Mouse (Mus musculus) Patski (cell line): Measurements from ENCODE around the gene Ebf4. TPM values are rescaled to one million over a fixed set of nuclear protein-coding genes. Genes with fewer than 3 reads are reported as not detected.
"Not testable (repeated sequence)": the region's sequence is repeated elsewhere in the genome, so short reads cannot be mapped to it uniquely, and the experiment has no call there.

ENCODE experiments used
- ATAC-seq: fragments of 100-300 bp; one replicate; pipeline ENCODE4 v1.8.0; 2021
- CTCF ChIA-PET: fragments of 350-600 bp; sonication (Branson Sonifier 250); formaldehyde crosslinking; loops from one replicate; lab custom pipeline; 2022; ENCODE audit warnings: inconsistent platforms; lab: Charles Lee
- POLR2A ChIA-PET: fragments of 350-600 bp; sonication (Branson Sonifier 250); formaldehyde crosslinking; loops from one replicate; lab custom pipeline; 2022; ENCODE audit warnings: antibody characterized with exemption, inconsistent platforms; lab: Charles Lee
- DNase-seq: peaks from one replicate; pipeline ENCODE4 v3.0.0-alpha.2; 2011; ENCODE audit warnings: low read depth, low spot score
- H3K27me3 ChIP-seq: fragments of 371-371 bp; one replicate; pipeline ENCODE4 v1.5.1; 2021
- CTCF ChIP-seq: fragments of 100-300 bp; IDR thresholded peaks from one replicate; pipeline ENCODE4 v1.5.1; 2021
- in situ Hi-C: fragments of 300-500 bp; cut with MboI; formaldehyde crosslinking; loops from 3 replicates; pipeline ENCODE4 v1.11.1; 2018; ENCODE audit warnings: low pct_unique_long_range_greater_than_20kb, mixed read lengths
- polyA plus RNA-seq: library from polyadenylated mRNA; unstranded; gene quantifications from one replicate; pipeline ENCODE4 v1.2.3, GENCODE M21; 2021

Ebf4 gene
- polyA plus RNA-seq, 1 experiment from 2014 or later, result 18.9 TPM

DNA sequence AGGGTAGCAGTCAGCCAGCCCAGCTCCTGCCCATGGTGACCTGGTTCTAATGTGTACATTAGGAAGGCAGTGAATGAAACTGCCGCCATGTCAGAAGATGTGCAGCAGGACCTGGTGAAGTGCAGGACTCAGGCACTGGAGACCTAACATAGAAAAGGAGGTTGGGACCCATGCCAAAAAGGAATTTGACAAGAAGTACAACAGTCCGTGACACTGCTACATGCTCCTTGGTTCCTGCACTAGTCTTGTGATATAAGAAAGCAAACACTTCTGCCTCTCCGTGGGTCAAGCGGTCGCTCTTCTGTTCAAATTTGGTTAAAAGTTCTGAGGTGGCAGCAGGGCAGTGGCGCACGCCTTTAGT, 46.2 kb downstream of the Ebf4 start:
- ATAC-seq (no peak), DNase-seq (no peak)
- POLR2A ChIA-PET, result interaction anchor here (2.3 kb wide), 1 partner anchor 10 kb away, joined by 8 read pairs; no protein-coding TSS in a partner anchor
- H3K27me3 ChIP-seq, result no peaks in the 10 kb centered on the region
- TF ChIP-seq CTCF, result no peak
- in situ Hi-C loops, result no loop called here
- CTCF ChIA-PET, result no interaction called here

DNA sequence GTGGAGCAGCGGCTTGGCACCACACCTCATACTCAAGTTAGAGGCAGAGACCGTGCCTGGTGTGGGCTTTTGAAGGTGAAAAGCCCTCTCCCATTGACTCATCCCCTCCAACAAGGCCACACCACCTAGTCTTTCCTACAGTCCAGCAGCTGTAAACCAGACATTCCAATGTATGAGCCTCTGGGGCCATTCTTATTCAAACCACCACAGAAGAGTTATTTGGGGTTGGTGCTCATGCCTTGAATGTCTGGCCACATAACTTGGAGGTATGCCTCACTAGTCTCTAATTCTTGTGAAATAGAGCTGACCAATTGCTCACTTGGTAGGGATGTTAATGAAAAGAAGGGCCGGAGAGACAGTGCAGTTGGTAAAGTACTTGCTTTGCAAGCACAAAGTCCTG, 55.4 kb downstream of the Ebf4 start:
- TF ChIP-seq CTCF, result no peak
- ChIA-PET POLR2A (interaction anchor here (1.5 to 1.9 kb wide), 2 partner anchors 9 to 12 kb away, joined by 4 to 8 read pairs; no protein-coding TSS in a partner anchor), CTCF (no interaction called here)
- DNase-seq, result peak; percentile 24
- in situ Hi-C loops, result no loop called here
- H3K27me3 ChIP-seq, result no peaks in the 10 kb centered on the region
- peak; percentile 60 for ATAC-seq

DNA sequence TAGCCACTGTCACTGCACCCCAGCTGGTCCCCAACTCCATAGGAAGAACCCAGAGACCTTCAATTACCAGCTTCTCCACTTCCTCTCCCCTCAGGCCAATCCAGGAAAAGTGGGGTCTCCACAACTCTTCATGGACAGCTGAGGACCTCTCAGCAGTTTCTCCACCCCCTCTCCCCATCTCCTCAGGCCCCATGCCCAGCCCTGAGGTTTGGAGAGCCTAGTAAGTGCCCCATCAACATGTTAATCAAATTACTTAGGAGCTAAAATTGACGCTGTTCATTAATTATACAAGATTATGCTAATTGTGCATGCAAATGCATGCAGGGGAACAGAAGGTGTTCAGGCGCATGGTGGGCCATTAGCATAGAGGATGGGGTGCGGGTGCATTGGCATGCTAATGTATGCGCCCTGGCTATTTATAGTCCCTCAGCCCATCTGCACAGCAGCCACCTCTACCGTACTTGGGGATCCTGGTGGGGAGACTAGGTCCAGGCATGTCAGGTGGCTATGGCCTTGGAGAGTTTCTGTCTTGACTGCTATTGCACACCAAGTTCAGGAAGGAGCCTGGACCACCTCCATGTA, 56.9 kb downstream of the Ebf4 start:
- H3K27me3 ChIP-seq, result no peaks in the 10 kb centered on the region
- DNase-seq (no peak), ATAC-seq (no peak)
- in situ Hi-C loops, result no loop called here
- CTCF ChIA-PET, result interaction anchor here (1.3 to 2.7 kb wide), 2 partner anchors 60 to 61 kb away, joined by 3 to 7 read pairs; no protein-coding TSS in a partner anchor
- POLR2A ChIA-PET, result interaction anchor here (1.9 kb wide), 1 partner anchor 11 kb away, joined by 8 read pairs; no protein-coding TSS in a partner anchor
- no peak for TF ChIP-seq CTCF

DNA sequence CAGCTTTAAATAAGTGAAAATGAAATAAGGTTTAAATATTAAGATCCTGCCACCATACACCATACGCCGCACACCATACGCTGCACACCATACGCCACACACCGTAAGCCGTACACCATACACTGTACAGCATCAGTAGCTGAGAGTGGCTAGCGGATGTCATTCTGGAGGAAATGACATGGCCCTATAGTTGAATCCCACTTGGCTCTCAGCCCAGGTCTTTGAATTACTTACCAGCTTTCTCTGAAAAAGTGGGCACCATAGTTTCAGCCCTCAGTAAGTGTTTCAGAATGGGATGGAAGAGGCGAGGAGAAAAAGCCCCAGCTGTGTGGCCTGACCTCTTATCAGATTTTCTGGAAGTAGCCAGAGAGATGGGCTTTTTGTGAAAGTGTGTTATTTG, 58.4 kb downstream of the Ebf4 start:
- no peak for ATAC-seq
- in situ Hi-C loops, result no loop called here
- DNase-seq, result no peak
- ChIA-PET CTCF (interaction anchor here (1.3 to 2.7 kb wide), 2 partner anchors 61 to 63 kb away, joined by 3 to 7 read pairs; no protein-coding TSS in a partner anchor), POLR2A (no interaction called here)
- no peaks in the 10 kb centered on the region for H3K27me3 ChIP-seq
- no peak for TF ChIP-seq CTCF

DNA sequence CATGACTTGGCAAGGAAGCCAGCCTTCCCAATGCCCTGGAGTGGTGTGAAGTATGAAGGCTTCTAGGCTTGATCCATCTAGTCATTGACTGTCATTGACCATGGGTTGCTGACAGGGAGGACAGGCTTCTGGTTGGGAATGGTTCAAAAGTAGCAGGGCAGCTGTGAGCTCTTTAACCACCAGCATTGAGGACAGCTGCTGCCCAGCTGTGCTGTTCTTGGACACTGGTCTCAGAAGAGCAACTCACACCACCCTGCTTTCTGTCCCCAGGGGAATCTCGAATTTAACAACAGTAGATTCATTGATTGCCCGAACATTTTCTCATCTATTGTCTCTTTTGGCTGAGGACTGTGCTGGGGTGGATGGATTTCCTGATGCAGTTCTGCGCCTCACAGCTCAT, 58.9 kb downstream of the Ebf4 start:
- DNase-seq (no peak), ATAC-seq (no peak)
- ChIA-PET POLR2A (interaction anchor here (0.6 kb wide), 1 partner anchor 179 kb away, joined by 3 read pairs; no protein-coding TSS in a partner anchor), CTCF (interaction anchor here (1.7 to 2.7 kb wide), 2 partner anchors 9 to 63 kb away, joined by 5 to 7 read pairs; no protein-coding TSS in a partner anchor)
- in situ Hi-C loops, result no loop called here
- TF ChIP-seq CTCF, result no peak
- H3K27me3 ChIP-seq, result no peaks in the 10 kb centered on the region

DNA sequence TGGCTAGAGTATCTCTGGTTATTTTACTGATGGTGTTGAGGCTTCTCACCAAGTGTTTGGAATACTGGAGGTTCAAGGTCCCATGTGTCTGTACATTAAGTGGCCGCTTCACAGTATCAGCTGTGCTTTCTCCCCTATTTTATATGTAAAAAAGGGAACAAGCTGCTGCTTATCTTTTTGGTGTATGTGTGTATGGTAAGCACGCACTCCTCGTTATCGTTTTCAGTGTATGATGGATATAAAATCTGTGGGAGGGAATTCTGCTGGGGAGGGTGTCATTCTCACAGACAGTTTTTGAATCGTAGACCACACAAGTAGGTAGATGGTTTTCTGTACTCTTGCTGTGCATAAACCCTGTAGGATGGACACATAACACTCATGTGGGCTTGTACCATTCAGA, 62.6 kb downstream of the Ebf4 start:
- TF ChIP-seq CTCF, result no peak
- ATAC-seq (no peak), DNase-seq (no peak)
- in situ Hi-C loops, result no loop called here
- ChIA-PET CTCF (no interaction called here), POLR2A (no interaction called here)
- H3K27me3 ChIP-seq, result no peaks in the 10 kb centered on the region

DNA sequence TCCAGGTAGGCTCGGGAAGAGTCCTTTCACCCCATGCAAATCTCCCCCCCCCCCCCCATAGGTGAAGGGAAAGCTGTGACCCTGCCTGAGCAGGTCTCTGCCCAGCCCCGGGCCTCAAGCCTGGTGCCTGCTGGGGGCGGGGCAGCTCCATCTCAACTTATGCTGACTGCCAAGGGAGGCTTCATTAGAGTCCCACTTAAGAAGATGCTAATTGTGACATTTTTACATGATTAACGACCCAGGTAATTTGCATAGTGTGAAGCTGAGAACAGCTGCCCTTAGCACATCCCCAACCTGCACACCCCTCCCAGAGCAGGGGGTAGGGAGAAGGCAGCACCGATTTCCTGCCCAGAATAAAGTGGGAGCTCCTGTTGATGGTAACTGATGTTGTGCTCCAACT, 63.9 kb downstream of the Ebf4 start:
- POLR2A ChIA-PET, result no interaction called here
- no peaks in the 10 kb centered on the region for H3K27me3 ChIP-seq
- in situ Hi-C loops, result no loop called here
- CTCF ChIA-PET, result interaction anchor here (1.0 to 1.2 kb wide), 2 partner anchors 53 to 67 kb away, joined by 3 to 4 read pairs; no protein-coding TSS in a partner anchor
- DNase-seq, result no peak
- no peak for ATAC-seq
- TF ChIP-seq CTCF, result no peak

DNA sequence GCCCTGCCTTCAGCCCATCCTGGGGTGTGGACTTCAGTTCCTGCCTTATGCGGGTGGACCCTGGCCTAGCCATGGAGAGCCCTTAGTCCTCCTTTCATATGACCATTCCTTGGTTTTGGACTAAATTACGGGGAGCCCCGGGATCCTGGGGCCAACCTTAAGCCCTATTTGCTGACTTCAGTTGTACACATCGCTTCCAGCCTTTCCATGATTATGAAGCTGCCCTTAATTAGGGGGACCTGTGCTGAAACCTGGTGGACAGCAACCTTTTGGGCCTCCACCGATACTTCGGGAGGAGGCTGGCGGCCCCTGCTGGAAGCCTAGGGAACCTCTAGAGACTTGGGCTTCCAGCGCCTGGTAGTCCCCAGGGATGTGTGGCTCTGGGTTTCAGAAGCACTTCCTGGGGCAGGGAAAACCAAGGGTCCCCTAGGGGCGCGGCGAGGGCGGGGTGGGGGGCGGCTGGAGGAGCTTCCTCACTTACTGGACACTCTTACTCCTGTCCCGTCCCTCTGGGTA, 67.6 kb downstream of the Ebf4 start:
- POLR2A ChIA-PET, result no interaction called here
- DNase-seq (no peak), ATAC-seq (peak; percentile 58)
- peak; percentile 83 for TF ChIP-seq CTCF
- in situ Hi-C loops, result no loop called here
- CTCF ChIA-PET, result interaction anchor here (1.2 kb wide), 1 partner anchor 13 kb away, joined by 3 read pairs; no protein-coding TSS in a partner anchor
- H3K27me3 ChIP-seq, result no peaks in the 10 kb centered on the region

DNA sequence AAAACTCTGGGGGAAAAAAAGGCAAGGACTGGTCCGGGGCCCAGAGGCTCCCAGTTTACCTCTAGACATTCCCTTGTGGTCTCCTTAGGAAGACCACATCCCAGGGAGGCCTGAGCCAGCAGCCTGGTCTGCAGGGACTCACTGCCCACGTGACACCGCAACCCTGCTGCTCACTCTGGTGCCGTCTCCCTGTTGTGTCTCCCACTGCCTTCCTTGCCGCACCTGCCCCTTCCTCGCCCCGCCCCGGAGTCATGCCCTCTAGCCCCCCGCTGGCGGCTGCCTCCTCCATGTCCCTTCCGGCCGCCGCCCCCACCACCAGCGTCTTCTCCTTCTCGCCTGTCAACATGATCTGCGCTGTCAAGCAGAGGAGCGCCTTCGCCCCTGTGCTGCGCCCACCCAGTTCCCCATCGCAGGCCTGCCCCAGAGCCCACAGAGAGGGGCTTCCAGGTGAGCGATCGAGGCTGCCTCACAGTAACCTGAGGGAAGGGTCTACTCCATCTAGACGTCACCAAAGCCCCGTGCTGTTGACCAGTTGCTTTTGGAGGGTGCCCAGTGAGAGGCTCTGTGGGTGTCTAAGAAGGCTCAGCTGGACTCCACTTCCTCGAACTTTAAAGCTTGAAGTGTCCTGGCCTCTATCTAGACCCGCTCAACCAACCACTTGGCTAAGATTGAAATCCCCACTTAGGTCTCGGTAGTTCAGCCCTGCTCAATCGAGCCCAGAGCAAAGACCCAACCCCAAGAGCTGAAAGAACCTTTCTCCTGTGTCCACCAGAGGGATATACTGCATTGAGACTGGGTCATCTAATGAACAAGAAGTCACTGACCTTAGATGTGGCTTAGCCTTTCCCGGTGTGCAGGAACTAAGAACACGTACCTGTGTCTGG, 70.5 kb downstream of the Ebf4 start:
- in situ Hi-C loops, result loop anchor here (5.0 kb wide), 1 partner anchor 58 kb away; no protein-coding TSS in a partner anchor
- H3K27me3 ChIP-seq, result no peaks in the 10 kb centered on the region
- DNase-seq, result no peak
- ATAC-seq, result no peak
- ChIA-PET POLR2A (no interaction called here), CTCF (no interaction called here)
- no peak for TF ChIP-seq CTCF

DNA sequence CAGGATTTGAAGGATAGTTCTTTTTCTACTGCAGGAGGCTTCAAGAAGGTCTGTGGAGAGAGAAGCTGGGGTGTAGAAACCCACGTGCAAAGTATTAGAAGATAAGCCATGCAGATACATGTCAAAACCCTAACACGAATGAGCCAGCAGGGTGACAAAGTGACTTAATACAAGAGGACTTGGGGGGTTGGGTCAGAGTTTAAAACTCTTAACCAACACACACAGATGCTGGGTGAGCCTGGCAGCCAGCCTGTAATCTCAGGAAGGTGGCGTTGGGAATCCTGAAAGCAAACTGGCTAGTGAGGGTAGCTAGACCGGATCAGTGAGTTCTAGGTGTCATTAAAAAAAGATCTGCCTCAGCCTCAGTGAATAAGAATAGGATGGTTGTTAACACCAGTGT, 72.4 kb downstream of the Ebf4 start:
- in situ Hi-C loops, result loop anchor here (5.0 kb wide), 1 partner anchor 60 kb away; no protein-coding TSS in a partner anchor
- CTCF ChIA-PET, result no interaction called here
- no peak for ATAC-seq
- no peaks in the 10 kb centered on the region for H3K27me3 ChIP-seq
- DNase-seq, result no peak
- POLR2A ChIA-PET, result no interaction called here
- TF ChIP-seq CTCF, result no peak

DNA sequence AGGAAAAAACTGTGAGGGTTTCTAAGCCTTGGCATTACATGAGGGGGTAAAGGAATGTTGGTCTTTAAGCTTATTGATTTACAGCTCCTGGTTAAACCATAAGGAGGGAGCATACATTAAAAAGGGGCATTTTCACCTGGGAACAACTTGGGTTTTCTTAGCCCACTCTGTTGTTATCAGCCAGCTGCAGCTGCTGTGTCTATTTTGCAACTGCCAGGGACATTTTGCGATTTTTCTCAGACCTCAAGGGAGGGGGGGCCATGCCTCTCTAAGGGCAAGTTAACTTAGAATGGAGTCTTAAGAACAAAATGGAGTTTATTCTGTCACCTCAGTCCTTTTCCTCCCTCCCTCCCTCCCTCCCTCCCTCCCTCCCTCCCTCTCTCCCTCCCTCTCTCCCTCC, 78.1 kb downstream of the Ebf4 start:
- ATAC-seq, DNase-seq, POLR2A ChIA-PET, CTCF ChIA-PET, in situ Hi-C loops: not testable (repeated sequence)
- H3K27me3 ChIP-seq, result peaks cover 20% of the 10 kb centered on the region
